Mouse (Mus musculus): Measurements from ENCODE around the gene Kalrn. TPM values are rescaled to one million over a fixed set of nuclear protein-coding genes. Genes with fewer than 3 reads are reported as not detected.
A peak's percentile ranks its signal among the peaks of the same experiment; 100 is the strongest.

Gene Kalrn
- polyA plus RNA-seq, 1 experiment = 43.0 TPM

DNA sequence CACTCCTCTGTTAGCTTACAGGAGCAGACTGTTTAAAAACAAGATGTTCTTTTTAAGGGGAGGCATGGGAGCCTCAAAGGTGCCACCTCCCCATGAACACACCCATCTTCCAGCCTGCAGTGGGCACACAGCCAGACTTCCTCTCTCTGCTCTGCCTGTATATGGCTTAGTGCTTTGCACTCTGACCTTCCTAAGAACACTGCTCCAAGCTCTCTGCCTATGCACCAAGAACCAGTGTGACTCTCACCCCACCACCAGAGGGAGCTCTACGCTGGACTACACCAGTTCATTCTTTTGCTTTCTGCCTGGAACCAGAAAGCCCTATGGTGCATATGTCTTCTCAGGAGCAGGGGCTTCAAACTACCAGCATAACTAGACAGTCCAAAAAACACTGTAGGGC, 271.3 kb downstream of the Kalrn start:
- Histone ChIP-seq H3K36me3 (ENCODE audit: control insufficient read depth, insufficient read depth, low read length) (no peaks in the 10 kb centered on the region), H3K4me1 (ENCODE audit: control insufficient read depth, insufficient read depth, insufficient read length, low read length) (peaks cover 4% of the 10 kb centered on the region; the same call in 1 of the 2 replicates), H3K27me3 (ENCODE audit: control insufficient read depth, insufficient read depth, low read length) (no peaks in the 10 kb centered on the region), H3K4me3 (ENCODE audit: low read depth, low read length) (no peak overlapping the region), H3K27ac (ENCODE audit: insufficient read depth, low read depth, low read length) (no peak overlapping the region)
- 70% methylated on average over 1 of the region's 1 CpGs for WGBS
- TF ChIP-seq CTCF (IDR thresholded peaks at IDR 0.05; ENCODE audit: extremely low read depth, insufficient read length, insufficient replicate concordance, low read depth, low read length) (peak; percentile 74; the same call in 1 of the 2 replicates), POLR2A (IDR thresholded peaks at IDR 0.05; ENCODE audit: low read depth, low read length) (no peak)

DNA sequence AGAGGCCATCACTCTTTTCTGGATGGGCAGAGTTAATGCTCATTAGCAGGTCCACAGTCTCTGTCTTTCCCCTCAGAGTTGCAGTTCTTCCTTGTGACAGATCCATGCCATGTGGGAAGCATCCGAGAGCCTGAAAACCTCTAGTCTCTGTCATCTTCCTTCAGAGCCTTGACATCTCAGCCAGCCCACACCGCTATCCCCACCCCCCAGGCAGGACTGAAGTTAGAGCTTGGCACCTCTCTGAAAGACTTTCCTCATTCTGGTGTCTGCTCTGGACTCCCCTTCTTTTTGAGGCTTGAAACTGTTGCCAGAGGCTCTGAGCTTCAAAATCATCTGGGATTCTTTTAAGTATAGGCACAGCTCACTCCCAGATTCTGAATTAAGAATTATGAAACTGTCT, 274.1 kb downstream of the Kalrn start:
- H3K27ac ChIP-seq (ENCODE audit: insufficient read depth, low read depth, low read length) = no peak overlapping the region
- 85% methylated on average over 2 of the region's 2 CpGs for WGBS

DNA sequence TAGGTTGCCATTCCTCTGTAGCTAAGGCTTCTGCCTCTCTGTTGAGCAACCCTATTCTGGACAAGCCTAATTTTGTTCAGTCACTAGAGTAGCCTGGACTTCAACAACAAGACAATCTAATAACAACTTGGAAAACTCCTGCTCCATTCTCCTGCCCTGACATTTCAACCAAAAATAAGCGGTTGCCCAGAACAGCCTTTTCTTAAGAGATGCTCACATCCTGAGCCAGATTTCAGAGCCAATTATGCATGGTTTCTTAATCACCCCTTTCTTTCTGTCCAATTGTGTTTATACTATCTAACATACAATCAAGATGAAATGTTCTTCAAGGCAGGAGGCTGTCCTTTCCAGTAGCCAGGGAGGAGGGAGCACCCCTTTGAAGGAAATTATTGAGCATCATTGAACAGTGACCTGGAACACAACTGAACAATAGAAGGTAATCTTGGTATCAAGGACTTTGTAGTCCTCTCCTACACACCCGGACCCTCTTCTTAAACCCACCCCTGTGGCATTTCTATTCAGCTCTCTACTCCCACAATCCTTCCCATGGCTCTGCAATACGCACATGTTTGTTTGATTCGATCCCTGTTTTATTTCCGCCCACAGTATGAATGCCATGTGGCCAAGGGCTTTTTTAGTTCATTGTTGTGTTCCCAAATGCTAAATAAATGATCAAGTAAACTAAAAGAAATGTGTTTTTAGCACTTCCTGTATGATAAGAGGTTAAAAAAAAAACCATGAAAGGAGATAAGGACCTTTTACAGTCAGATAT, 275.2 kb downstream of the Kalrn start:
- Histone ChIP-seq H3K36me3 (ENCODE audit: control insufficient read depth, insufficient read depth, low read length) (no peaks in the 10 kb centered on the region), H3K27me3 (ENCODE audit: control insufficient read depth, insufficient read depth, low read length) (no peaks in the 10 kb centered on the region), H3K4me3 (ENCODE audit: low read depth, low read length) (no peak overlapping the region), H3K4me1 (ENCODE audit: control insufficient read depth, insufficient read depth, insufficient read length, low read length) (peaks cover 4% of the 10 kb centered on the region; the same call in 1 of the 2 replicates), H3K27ac (ENCODE audit: insufficient read depth, low read depth, low read length) (no peak overlapping the region)
- WGBS = 68% methylated on average over 5 of the region's 5 CpGs
- no peak for TF ChIP-seq POLR2A (IDR thresholded peaks at IDR 0.05; ENCODE audit: low read depth, low read length)
- no peak for TF ChIP-seq CTCF (IDR thresholded peaks at IDR 0.05; ENCODE audit: extremely low read depth, insufficient read length, insufficient replicate concordance, low read depth, low read length)

More for the DNA sequence above, 274.1 kb downstream of the Kalrn start:
- Histone ChIP-seq H3K4me3 (ENCODE audit: low read depth, low read length) (no peak overlapping the region), H3K4me1 (ENCODE audit: control insufficient read depth, insufficient read depth, insufficient read length, low read length) (peaks cover 4% of the 10 kb centered on the region; the same call in 1 of the 2 replicates), H3K36me3 (ENCODE audit: control insufficient read depth, insufficient read depth, low read length) (no peaks in the 10 kb centered on the region), H3K27me3 (ENCODE audit: control insufficient read depth, insufficient read depth, low read length) (no peaks in the 10 kb centered on the region)
- TF ChIP-seq POLR2A (IDR thresholded peaks at IDR 0.05; ENCODE audit: low read depth, low read length) (no peak), CTCF (IDR thresholded peaks at IDR 0.05; ENCODE audit: extremely low read depth, insufficient read length, insufficient replicate concordance, low read depth, low read length) (no peak)

DNA sequence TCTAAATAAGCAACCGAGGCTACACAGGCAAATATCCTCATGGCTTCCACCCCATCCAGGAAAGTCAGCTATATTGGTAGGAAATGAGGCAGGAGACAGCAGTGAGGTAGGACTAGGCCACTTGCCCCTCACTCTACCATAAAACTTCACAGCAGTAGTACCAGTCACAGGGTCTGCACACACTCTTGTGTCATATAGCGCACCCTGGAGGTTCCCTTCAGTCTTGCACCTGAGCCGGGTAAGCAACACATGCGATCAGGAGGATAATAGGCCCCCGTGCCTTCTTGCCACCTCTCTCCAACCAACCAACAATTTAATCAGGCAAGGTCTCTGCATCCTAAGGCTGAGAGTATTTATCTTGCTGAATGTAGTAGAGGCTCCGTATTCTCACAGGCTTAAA, 278.8 kb downstream of the Kalrn start:
- TF ChIP-seq CTCF (IDR thresholded peaks at IDR 0.05; ENCODE audit: extremely low read depth, insufficient read length, insufficient replicate concordance, low read depth, low read length) = peak; percentile 23; the same call in 1 of the 2 replicates
- TF ChIP-seq POLR2A (IDR thresholded peaks at IDR 0.05; ENCODE audit: low read depth, low read length) = no peak
- 84% methylated on average over 6 of the region's 6 CpGs for WGBS
- H3K36me3 ChIP-seq (ENCODE audit: control insufficient read depth, insufficient read depth, low read length) = no peaks in the 10 kb centered on the region
- peaks cover 4% of the 10 kb centered on the region; the same call in 1 of the 2 replicates for H3K4me1 ChIP-seq (ENCODE audit: control insufficient read depth, insufficient read depth, insufficient read length, low read length)
- no peaks in the 10 kb centered on the region for H3K27me3 ChIP-seq (ENCODE audit: control insufficient read depth, insufficient read depth, low read length)
- H3K27ac ChIP-seq (ENCODE audit: insufficient read depth, low read depth, low read length) = no peak overlapping the region
- H3K4me3 ChIP-seq (ENCODE audit: low read depth, low read length) = no peak overlapping the region

DNA sequence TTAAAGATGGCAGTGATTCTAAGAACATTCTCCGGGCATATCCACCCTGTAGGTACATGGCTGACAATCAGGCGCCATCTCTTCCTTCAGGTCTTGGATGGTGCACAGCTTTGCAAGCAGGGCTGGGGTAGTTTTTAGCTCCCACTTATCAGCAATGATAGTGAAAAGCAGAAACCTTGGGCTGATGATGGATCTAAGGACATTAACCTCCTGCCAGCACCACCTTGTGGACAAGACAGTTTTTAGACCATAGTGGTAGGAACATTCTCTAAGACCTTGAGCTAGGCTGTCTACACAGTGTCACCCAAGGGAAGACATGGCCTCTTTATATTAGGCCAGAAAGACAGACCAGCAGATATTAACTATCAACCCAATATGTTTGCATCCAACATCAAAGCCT, 279.7 kb downstream of the Kalrn start:
- H3K27me3 ChIP-seq (ENCODE audit: control insufficient read depth, insufficient read depth, low read length) = no peaks in the 10 kb centered on the region
- H3K4me1 ChIP-seq (ENCODE audit: control insufficient read depth, insufficient read depth, insufficient read length, low read length) = peaks cover 2% of the 10 kb centered on the region; the same call in 1 of the 2 replicates
- H3K4me3 ChIP-seq (ENCODE audit: low read depth, low read length) = no peak overlapping the region
- no peaks in the 10 kb centered on the region for H3K36me3 ChIP-seq (ENCODE audit: control insufficient read depth, insufficient read depth, low read length)
- 95% methylated on average over 2 of the region's 2 CpGs for WGBS
- TF ChIP-seq POLR2A (IDR thresholded peaks at IDR 0.05; ENCODE audit: low read depth, low read length) (no peak), CTCF (IDR thresholded peaks at IDR 0.05; ENCODE audit: extremely low read depth, insufficient read length, insufficient replicate concordance, low read depth, low read length) (no peak)
- H3K27ac ChIP-seq (ENCODE audit: insufficient read depth, low read depth, low read length) = no peak overlapping the region

DNA sequence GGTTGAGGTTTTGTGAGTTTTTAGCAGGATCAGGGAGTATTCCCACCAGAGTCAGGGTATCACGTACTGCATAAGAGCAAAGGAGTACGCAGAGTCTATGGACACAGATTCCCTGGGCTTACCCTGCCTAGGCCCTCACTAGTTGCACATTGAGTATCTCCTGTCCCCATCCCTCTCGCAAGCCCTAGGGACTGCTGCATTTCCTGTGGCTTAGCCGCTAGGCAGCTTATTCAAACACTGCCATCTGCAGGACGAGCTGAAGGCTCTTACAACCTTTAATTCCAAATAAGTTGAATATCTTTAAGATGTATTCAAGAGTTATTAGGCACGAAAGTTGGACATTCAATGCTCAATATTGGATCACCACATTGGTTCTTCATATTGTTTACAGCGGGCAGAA, 283.7 kb downstream of the Kalrn start:
- Histone ChIP-seq H3K27ac (ENCODE audit: insufficient read depth, low read depth, low read length) (no peak overlapping the region), H3K36me3 (ENCODE audit: control insufficient read depth, insufficient read depth, low read length) (no peaks in the 10 kb centered on the region), H3K4me3 (ENCODE audit: low read depth, low read length) (no peak overlapping the region), H3K27me3 (ENCODE audit: control insufficient read depth, insufficient read depth, low read length) (no peaks in the 10 kb centered on the region), H3K4me1 (ENCODE audit: control insufficient read depth, insufficient read depth, insufficient read length, low read length) (no peaks in the 10 kb centered on the region)
- WGBS = 42% methylated on average over 7 of the region's 7 CpGs
- TF ChIP-seq CTCF (IDR thresholded peaks at IDR 0.05; ENCODE audit: extremely low read depth, insufficient read length, insufficient replicate concordance, low read depth, low read length) = peak; percentile 43; the same call in 1 of the 2 replicates
- no peak for TF ChIP-seq POLR2A (IDR thresholded peaks at IDR 0.05; ENCODE audit: low read depth, low read length)

DNA sequence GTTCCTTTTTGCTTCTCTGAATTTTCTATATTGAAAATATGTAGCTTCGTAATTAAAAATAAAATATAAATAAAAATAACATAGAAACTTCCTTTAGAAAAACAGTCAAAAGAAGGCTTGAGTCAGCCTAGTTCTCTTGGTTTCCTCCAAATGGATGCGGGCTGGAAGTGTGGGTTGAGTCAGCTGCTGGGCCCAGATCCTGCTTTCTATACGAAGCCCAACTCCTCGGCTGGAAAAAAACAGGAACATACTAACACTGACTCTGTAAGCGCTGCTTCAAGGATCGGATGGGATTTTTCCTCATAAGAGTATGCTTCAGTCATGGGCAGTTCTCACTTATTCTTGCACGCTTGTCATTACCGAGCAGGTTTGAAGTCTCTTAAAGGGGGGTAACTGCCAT, 291.3 kb downstream of the Kalrn start:
- Histone ChIP-seq H3K27me3 (ENCODE audit: control insufficient read depth, insufficient read depth, low read length) (no peaks in the 10 kb centered on the region), H3K27ac (ENCODE audit: insufficient read depth, low read depth, low read length) (no peak overlapping the region), H3K4me1 (ENCODE audit: control insufficient read depth, insufficient read depth, insufficient read length, low read length) (no peaks in the 10 kb centered on the region), H3K4me3 (ENCODE audit: low read depth, low read length) (no peak overlapping the region), H3K36me3 (ENCODE audit: control insufficient read depth, insufficient read depth, low read length) (no peaks in the 10 kb centered on the region)
- TF ChIP-seq POLR2A (IDR thresholded peaks at IDR 0.05; ENCODE audit: low read depth, low read length) (no peak), CTCF (IDR thresholded peaks at IDR 0.05; ENCODE audit: extremely low read depth, insufficient read length, insufficient replicate concordance, low read depth, low read length) (no peak)
- WGBS = 95% methylated on average over 8 of the region's 8 CpGs
